Mouse (Mus musculus): ENCODE measurements around the gene Tet1. TPM values are rescaled to one million over a fixed set of nuclear protein-coding genes. Genes with fewer than 3 reads are reported as not detected.
A peak's percentile ranks its signal among the peaks of the same experiment; 100 is the strongest.
"Not testable (repeated sequence)": the region's sequence is repeated elsewhere in the genome, so short reads cannot be mapped to it uniquely, and the experiment has no call there.

The Tet1 gene
- polyA plus RNA-seq, 1 experiment from 2014 or later: 27.7 TPM

DNA sequence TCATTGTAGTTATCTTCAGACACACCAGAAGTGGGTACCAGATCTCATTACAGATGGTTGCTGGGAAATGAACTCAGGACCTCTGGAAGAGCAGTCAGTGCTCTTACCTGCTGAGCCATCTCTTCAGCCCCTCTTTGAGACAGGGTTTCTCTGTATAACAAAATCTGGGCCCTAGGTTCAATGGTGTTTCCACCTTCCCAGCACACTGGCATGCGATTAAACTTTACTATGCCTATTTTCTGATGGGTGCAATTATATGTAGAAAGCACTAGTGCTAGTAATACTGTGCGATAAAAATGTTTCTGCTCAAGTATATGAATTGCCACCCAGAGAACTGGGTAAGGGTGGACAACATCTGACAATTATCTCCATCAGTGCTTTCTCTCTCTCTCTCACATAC, 105.5 kb downstream of the Tet1 start:
- H3K4me1 ChIP-seq: no peaks in the 10 kb centered on the region
- no peak overlapping the region for H3K4me3 ChIP-seq
- 95% methylated on average over 2 of the region's 2 CpGs for WGBS
- no peaks in the 10 kb centered on the region for H3K27me3 ChIP-seq
- H3K9me3 ChIP-seq: no peaks in the 10 kb centered on the region
- ATAC-seq (ENCODE audit: borderline replicate concordance, extremely low read depth, low FRiP score, low TSS enrichment): no peak
- H3K27ac ChIP-seq: no peak overlapping the region
- no peak overlapping the region for H3K4me2 ChIP-seq
- H3K36me3 ChIP-seq: no peaks in the 10 kb centered on the region
- no peak overlapping the region for H3K9ac ChIP-seq

GRCm38 (mm10) chr10:62794221-62794620, 114.6 kb downstream of the Tet1 start:
- Histone ChIP-seq H3K27me3 (no peaks in the 10 kb centered on the region), H3K27ac (no peak overlapping the region), H3K4me1 (peaks cover 10% of the 10 kb centered on the region; the same call in 1 of the 2 replicates), H3K9me3 (no peaks in the 10 kb centered on the region), H3K4me3 (no peak overlapping the region), H3K9ac (no peak overlapping the region), H3K36me3 (peaks cover 13% of the 10 kb centered on the region), H3K4me2 (no peak overlapping the region)
- 91% methylated on average over 4 of the region's 4 CpGs for WGBS
- ATAC-seq (ENCODE audit: borderline replicate concordance, extremely low read depth, low FRiP score, low TSS enrichment): no peak

GRCm38 (mm10) chr10:62793091-62793453, 115.7 kb downstream of the Tet1 start:
- peak overlapping the region; percentile 95 for H3K27ac ChIP-seq
- 49% methylated on average over 2 of the region's 2 CpGs for WGBS
- H3K27me3 ChIP-seq: no peaks in the 10 kb centered on the region
- H3K4me1 ChIP-seq: peaks cover 13% of the 10 kb centered on the region; the same call in 1 of the 2 replicates
- H3K36me3 ChIP-seq: peaks cover 23% of the 10 kb centered on the region
- ATAC-seq (ENCODE audit: borderline replicate concordance, extremely low read depth, low FRiP score, low TSS enrichment): no peak
- no peak overlapping the region; the same call in 1 of the 2 replicates for H3K9ac ChIP-seq
- no peaks in the 10 kb centered on the region for H3K9me3 ChIP-seq
- H3K4me2 ChIP-seq: peak overlapping the region; percentile 68
- peak overlapping the region; percentile 99 for H3K4me3 ChIP-seq

- WGBS: 2% methylated on average over 55 of the region's 55 CpGs
- ATAC-seq (ENCODE audit: borderline replicate concordance, extremely low read depth, low FRiP score, low TSS enrichment): peak; percentile 98
- H3K9me3 ChIP-seq: no peaks in the 10 kb centered on the region
These were observed 116.4 kb downstream of the Tet1 start, which contains the start of gene Ccar1 for GRCm38 (mm10) chr10:62792177-62793090. Ccar1 (minus strand) TSS chr10:62792286.

DNA sequence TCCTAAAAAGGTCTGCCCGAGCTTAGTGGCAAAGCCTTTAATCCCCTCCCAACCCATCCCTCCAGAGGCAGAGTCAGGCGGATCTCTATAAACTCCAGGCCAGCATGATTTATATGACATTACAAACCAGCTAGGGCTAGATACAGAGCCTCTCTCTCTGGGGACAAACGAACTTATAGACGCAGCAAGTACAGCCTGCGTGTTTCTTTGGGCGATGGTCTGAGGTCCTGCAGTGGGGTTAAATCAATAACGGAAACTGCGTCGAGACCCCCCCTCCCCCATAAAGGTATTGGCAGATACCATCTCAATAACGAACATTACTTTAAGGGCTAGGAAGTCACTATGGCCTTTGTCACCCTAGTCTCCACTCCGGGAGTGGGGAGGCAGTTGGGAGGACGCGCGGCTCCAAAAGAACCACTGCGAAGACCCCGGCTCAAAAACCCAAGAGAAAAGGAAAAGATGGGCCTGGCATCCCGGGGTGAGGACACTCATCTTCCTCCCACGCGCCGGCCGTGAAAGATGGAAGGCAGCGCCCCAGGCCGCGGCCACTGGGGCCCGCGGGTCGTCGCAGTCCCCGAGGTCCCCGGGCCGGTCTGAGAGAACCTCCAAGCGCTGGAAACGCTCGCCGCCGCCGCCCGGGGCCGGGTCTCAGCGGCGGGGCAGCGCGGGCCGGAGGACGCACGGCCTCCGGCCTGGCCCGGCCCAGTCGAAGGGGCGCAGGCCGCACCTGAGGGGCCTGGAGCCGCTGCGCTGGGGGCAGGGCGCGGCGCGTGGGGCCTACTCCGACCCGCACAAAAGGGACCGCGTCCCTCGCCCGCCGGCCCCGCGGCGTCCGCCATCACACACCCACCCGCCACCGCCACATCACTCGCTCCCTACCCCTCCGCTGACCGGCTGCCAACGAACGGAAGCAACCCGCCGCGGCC, 117.3 kb downstream of the Tet1 start:
- Histone ChIP-seq H3K4me1 (peaks cover 13% of the 10 kb centered on the region; the same call in 1 of the 2 replicates), H3K9me3 (no peaks in the 10 kb centered on the region), H3K36me3 (peaks cover 37% of the 10 kb centered on the region), H3K4me3 (peak overlapping the region; percentile 99), H3K27ac (peak overlapping the region; percentile 95), H3K9ac (peak overlapping the region; percentile 99), H3K27me3 (no peaks in the 10 kb centered on the region), H3K4me2 (peak overlapping the region; percentile 68)
- under 1% methylated on average over 59 of the region's 78 CpGs for WGBS
- ATAC-seq (ENCODE audit: borderline replicate concordance, extremely low read depth, low FRiP score, low TSS enrichment): peak; percentile 75

More at GRCm38 (mm10) chr10:62792177-62793090, 116.4 kb downstream of the Tet1 start, which contains the start of gene Ccar1:
- Histone ChIP-seq H3K27me3 (no peaks in the 10 kb centered on the region), H3K4me1 (peaks cover 13% of the 10 kb centered on the region; the same call in 1 of the 2 replicates), H3K4me3 (peak within 1 kb of the TSS; percentile 99), H3K27ac (peak within 1 kb of the TSS; percentile 95), H3K4me2 (peak within 1 kb of the TSS; percentile 68), H3K9ac (peak within 1 kb of the TSS; percentile 99), H3K36me3 (peaks cover 29% of the 10 kb centered on the region)

DNA sequence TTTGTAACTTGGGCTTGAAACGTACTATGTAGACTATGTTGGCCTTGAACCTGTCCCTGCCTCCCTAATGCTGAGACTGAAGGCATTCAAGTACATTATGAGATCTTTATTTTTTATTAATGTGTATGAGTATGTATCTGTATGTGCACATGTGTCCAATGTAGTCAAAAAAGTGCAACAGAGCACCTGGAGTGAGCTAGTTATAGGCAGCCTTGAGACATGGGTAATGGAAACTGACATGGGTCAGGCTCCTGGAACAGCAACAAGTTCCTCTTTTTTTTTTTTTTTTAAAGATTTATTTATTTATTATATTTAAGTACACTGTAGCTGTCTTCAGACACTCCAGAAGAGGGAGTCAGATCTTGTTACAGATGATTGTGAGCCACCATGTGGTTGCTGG, 127.0 kb downstream of the Tet1 start:
- not testable (repeated sequence) for H3K9ac ChIP-seq; H3K4me2 ChIP-seq; H3K4me3 ChIP-seq; H3K9me3 ChIP-seq; ATAC-seq (ENCODE audit: borderline replicate concordance, extremely low read depth, low FRiP score, low TSS enrichment); H3K27me3 ChIP-seq; H3K4me1 ChIP-seq; H3K27ac ChIP-seq
- WGBS: 78% methylated on average over 1 of the region's 1 CpGs
- H3K36me3 ChIP-seq: peaks cover 95% of the 10 kb centered on the region

Other genes with a start within 250 kb of the Tet1 start
- 3.6 and 5.5 TPM in 2 replicates for gene Stox1, start 182.9 kb downstream of the Tet1 start, polyA plus RNA-seq (2015; fragmentation: Nextera tagmentation; extraction: Ambion mirVana)
- 113 and 127 TPM in 2 replicates for gene Ccar1, start 116.7 kb downstream of the Tet1 start, polyA plus RNA-seq (2015; fragmentation: Nextera tagmentation; extraction: Ambion mirVana)
- 14.8 and 15.7 TPM in 2 replicates for gene Slc25a16, start 11.6 kb upstream of the Tet1 start, polyA plus RNA-seq (2015; fragmentation: Nextera tagmentation; extraction: Ambion mirVana)
- 17.4 and 17.9 TPM in 2 replicates for gene Dna2, start 38.0 kb upstream of the Tet1 start, polyA plus RNA-seq (2015; fragmentation: Nextera tagmentation; extraction: Ambion mirVana)
- 19.1 and 21.9 TPM in 2 replicates for gene Rufy2, start 71.2 kb upstream of the Tet1 start, polyA plus RNA-seq (2015; fragmentation: Nextera tagmentation; extraction: Ambion mirVana)
- gene Hnrnph3, start 115.2 kb upstream of the Tet1 start, polyA plus RNA-seq (2015; fragmentation: Nextera tagmentation; extraction: Ambion mirVana): 111 and 114 TPM in 2 replicates
- gene Pbld2, start 115.3 kb upstream of the Tet1 start, polyA plus RNA-seq (2015; fragmentation: Nextera tagmentation; extraction: Ambion mirVana): 1.1 and 1.5 TPM in 2 replicates
- 0.77 and 0.89 TPM in 2 replicates for gene Pbld1, start 151.2 kb upstream of the Tet1 start, polyA plus RNA-seq (2015; fragmentation: Nextera tagmentation; extraction: Ambion mirVana)
- not detected in 2 replicates for gene Atoh7, start 190.7 kb upstream of the Tet1 start, polyA plus RNA-seq (2015; fragmentation: Nextera tagmentation; extraction: Ambion mirVana)